Mouse (Mus musculus) stomach, postnatal 0 days (tissue): ENCODE measurements around the gene Cenpm. TPM values are rescaled to one million over a fixed set of nuclear protein-coding genes. Genes with fewer than 3 reads are reported as not detected.
A peak's percentile ranks its signal among the peaks of the same experiment; 100 is the strongest.

Experiments
- ATAC-seq: fragments of 200-750 bp; cut with Nextera tagmentation; 2 replicates; pipeline ENCODE4 v1.8.0; 2017; ENCODE audit not compliant: low FRiP score, low TSS enrichment
- DNase-seq: peaks from one replicate; pipeline ENCODE4 v3.0.0-alpha.2; 2016; ENCODE audit warnings: low spot score
- H3K27ac ChIP-seq: fragments of 300-500 bp; sonication (generic); replicated peaks from 2 replicates; pipeline ENCODE4 v1.5.1; 2014; ENCODE audit warnings: mild to moderate bottlenecking, control low read depth
- H3K27me3 ChIP-seq: fragments of 300-500 bp; sonication (generic); 2 replicates; pipeline ENCODE4 v1.6.1; 2014; ENCODE audit warnings: low read length; ENCODE audit not compliant: control insufficient read depth, insufficient read depth
- H3K36me3 ChIP-seq: fragments of 300-500 bp; sonication (generic); 2 replicates; pipeline ENCODE4 v1.6.1; 2014; ENCODE audit warnings: low read length, mixed read lengths; ENCODE audit not compliant: control insufficient read depth, insufficient read depth
- H3K4me1 ChIP-seq: fragments of 300-500 bp; sonication (generic); replicated peaks from 2 replicates; pipeline ENCODE4 v1.6.1; 2014; ENCODE audit warnings: antibody characterized with exemption; ENCODE audit not compliant: control insufficient read depth, insufficient read depth
- H3K4me2 ChIP-seq: fragments of 300-500 bp; sonication (generic); replicated peaks from 2 replicates; pipeline ENCODE4 v1.6.1; 2014; ENCODE audit warnings: low read depth, mild to moderate bottlenecking, control low read depth, moderate library complexity
- H3K4me3 ChIP-seq: fragments of 300-500 bp; sonication (generic); 2 replicates; pipeline ENCODE4 v1.5.1; 2014; ENCODE audit warnings: low read depth, low read length, control low read depth
- H3K9ac ChIP-seq: fragments of 300-500 bp; sonication (generic); 2 replicates; pipeline ENCODE4 v1.6.1; 2014; ENCODE audit warnings: mild to moderate bottlenecking, low read length, control low read depth, mixed read lengths
- H3K9me3 ChIP-seq: fragments of 300-500 bp; sonication (generic); 2 replicates; pipeline ENCODE4 v1.6.1; 2016; ENCODE audit warnings: low read length; ENCODE audit not compliant: control insufficient read depth
- CTCF ChIP-seq: IDR thresholded peaks from 2 replicates; pipeline ENCODE4 v1.5.1; 2016; ENCODE audit warnings: antibody characterized with exemption, low read depth, mild to moderate bottlenecking, moderate library complexity
- EP300 ChIP-seq: optimal IDR thresholded peaks from 2 replicates; pipeline ENCODE3; 2016; ENCODE audit warnings: antibody characterized with exemption
- WGBS: fragments of 180-500 bp; shearing (Covaris S2); extraction: QIAGEN DNeasy Blood & Tissue Kit; methylation state at CpG from one replicate; pipeline ENCODE4 v1.1.7; 2014; 5-methylcytosine and 5-hydroxymethylcytosine counted together
- polyA plus RNA-seq: library from polyadenylated mRNA; unstranded; fragments of >200 nt; fragmentation: Nextera tagmentation; extraction: Ambion mirVana; gene quantifications from 2 replicates; pipeline ENCODE4 v1.2.1, GENCODE M21; 2015

Gene Cenpm
- polyA plus RNA-seq, 1 experiment from 2014 or later: 27.0 TPM

- Histone ChIP-seq H3K9ac (no peak overlapping the region), H3K9me3 (no peaks in the 10 kb centered on the region), H3K4me1 (no peaks in the 10 kb centered on the region), H3K27me3 (no peaks in the 10 kb centered on the region), H3K36me3 (peaks cover 64% of the 10 kb centered on the region), H3K4me3 (no peak overlapping the region), H3K27ac (no peak overlapping the region), H3K4me2 (no peak overlapping the region)
- TF ChIP-seq EP300: no peak
- TF ChIP-seq CTCF: peak; percentile 69
- no peak for ATAC-seq
- 95% methylated on average over 10 of the region's 10 CpGs for WGBS
- DNase-seq: peak; percentile 62
Measured at GRCm38 (mm10) chr15:82188481-82189240, 55.9 kb downstream of the Cenpm start.

GRCm38 (mm10) chr15:82187924-82188323 is 56.6 kb downstream of the Cenpm start:
- Histone ChIP-seq H3K9me3 (no peaks in the 10 kb centered on the region), H3K4me1 (no peaks in the 10 kb centered on the region), H3K9ac (no peak overlapping the region), H3K4me3 (no peak overlapping the region), H3K36me3 (peaks cover 64% of the 10 kb centered on the region), H3K27ac (no peak overlapping the region), H3K4me2 (no peak overlapping the region), H3K27me3 (no peaks in the 10 kb centered on the region)
- DNase-seq (no peak), ATAC-seq (no peak)
- no peak for TF ChIP-seq EP300
- TF ChIP-seq CTCF: no peak
- WGBS: 94% methylated on average over 1 of the region's 1 CpGs

- 81% methylated on average over 4 of the region's 4 CpGs for WGBS
- Histone ChIP-seq H3K4me1 (no peaks in the 10 kb centered on the region), H3K4me3 (no peak overlapping the region), H3K9ac (no peak overlapping the region), H3K36me3 (peaks cover 63% of the 10 kb centered on the region), H3K27ac (no peak overlapping the region), H3K9me3 (no peaks in the 10 kb centered on the region), H3K4me2 (no peak overlapping the region), H3K27me3 (no peaks in the 10 kb centered on the region)
- DNase-seq: no peak
- ATAC-seq: no peak
- TF ChIP-seq CTCF: peak; percentile 32; the same call in 1 of the 2 replicates
- no peak for TF ChIP-seq EP300
Measured at GRCm38 (mm10) chr15:82187401-82187800, 57.1 kb downstream of the Cenpm start.

GRCm38 (mm10) chr15:82186931-82187330 is 57.6 kb downstream of the Cenpm start:
- Histone ChIP-seq H3K9me3 (0 out of 2 replicates have a peak, but pooled peaks cover 2% of the 10 kb centered on the region), H3K27ac (no peak overlapping the region)

GRCm38 (mm10) chr15:82186131-82186530 is 58.4 kb downstream of the Cenpm start:
- DNase-seq: no peak
- 75% methylated on average over 14 of the region's 14 CpGs for WGBS
- Histone ChIP-seq H3K36me3 (peaks cover 68% of the 10 kb centered on the region), H3K4me3 (no peak overlapping the region), H3K9ac (no peak overlapping the region), H3K4me2 (no peak overlapping the region), H3K9me3 (0 out of 2 replicates have a peak, but pooled peaks cover 2% of the 10 kb centered on the region), H3K4me1 (no peaks in the 10 kb centered on the region), H3K27ac (no peak overlapping the region), H3K27me3 (no peaks in the 10 kb centered on the region)
- TF ChIP-seq CTCF: no peak
- ATAC-seq: no peak

More at GRCm38 (mm10) chr15:82186931-82187330, 57.6 kb downstream of the Cenpm start:
- Histone ChIP-seq H3K27me3 (no peaks in the 10 kb centered on the region), H3K4me2 (no peak overlapping the region), H3K4me3 (no peak overlapping the region), H3K9ac (no peak overlapping the region), H3K36me3 (peaks cover 64% of the 10 kb centered on the region), H3K4me1 (no peaks in the 10 kb centered on the region)
- 87% methylated on average over 5 of the region's 5 CpGs for WGBS
- DNase-seq (no peak), ATAC-seq (no peak)
- TF ChIP-seq EP300 (no peak), CTCF (no peak)

- Histone ChIP-seq H3K4me3 (no peak overlapping the region), H3K9me3 (0 out of 2 replicates have a peak, but pooled peaks cover 2% of the 10 kb centered on the region), H3K4me1 (no peaks in the 10 kb centered on the region), H3K36me3 (peaks cover 74% of the 10 kb centered on the region), H3K27ac (no peak overlapping the region), H3K4me2 (no peak overlapping the region), H3K9ac (no peak overlapping the region), H3K27me3 (no peaks in the 10 kb centered on the region)
- DNase-seq: no peak
- 78% methylated on average over 14 of the region's 14 CpGs for WGBS
- TF ChIP-seq EP300 (no peak), CTCF (no peak)
- ATAC-seq: no peak
Measured at GRCm38 (mm10) chr15:82185062-82185783, 59.3 kb downstream of the Cenpm start.
